Mouse (Mus musculus) heart, postnatal 0 days (tissue): ENCODE results near the gene 4930568D16Rik.

ENCODE experiments used
- CTCF ChIP-seq: IDR thresholded peaks from 2 replicates; pipeline ENCODE4 v1.5.1; 2016; ENCODE audit warnings: antibody characterized with exemption, control low read depth, low read depth
- EP300 ChIP-seq: IDR thresholded peaks from 2 replicates; pipeline ENCODE4 v1.6.1; 2016; ENCODE audit warnings: antibody characterized with exemption, low read depth

GRCm38 (mm10) chr2:35370686-35371085 lies 3.2 kb upstream of the 4930568D16Rik start:
- no peak for TF ChIP-seq CTCF
- TF ChIP-seq EP300, result no peak
